Mouse (Mus musculus): ENCODE results near the gene Cgref1. TPM values are rescaled to one million over a fixed set of nuclear protein-coding genes. Genes with fewer than 3 reads are reported as not detected.

Cgref1 gene
- total RNA-seq, 1 experiment, result 14.7 TPM

DNA sequence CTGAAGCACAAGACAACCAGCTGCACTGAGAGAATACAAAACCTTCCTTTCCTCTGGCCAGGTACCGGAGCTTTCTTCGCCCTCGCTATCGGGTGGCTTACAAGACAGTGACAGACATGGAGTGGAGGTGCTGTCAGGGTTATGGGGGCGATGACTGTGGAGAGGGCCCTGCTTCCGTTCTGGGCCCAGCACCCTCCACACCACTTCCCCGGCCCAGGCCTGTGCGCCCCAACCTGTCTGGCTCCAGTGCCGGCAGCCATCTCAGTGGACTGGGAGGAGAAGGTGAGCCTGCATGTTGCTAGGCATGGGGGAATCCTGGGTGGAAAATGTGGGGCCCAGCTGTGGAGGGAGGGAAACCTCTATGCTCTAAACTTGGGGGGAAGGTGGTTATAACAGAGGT is 29.9 kb downstream of the Cgref1 start:
- Histone ChIP-seq H3K4me1 (ENCODE audit: control insufficient read depth in 2 of 2, insufficient read depth in 2 of 2, low read length in 2 of 2, poor library complexity in 1 of 2) (peaks cover 6 to 46% of the 10 kb centered on the region in 2 experiments), H3K9ac (ENCODE audit: insufficient read depth, low read depth, low read length, poor library complexity, severe bottlenecking) (peak overlapping the region; percentile 17; the same call in 1 of the 2 replicates), H3K4me3 (ENCODE audit: insufficient read depth in 1 of 2, low read depth in 1 of 2, low read length in 2 of 2, poor library complexity in 1 of 2, severe bottlenecking in 1 of 2) (peak overlapping the region in 1 of 2 experiments; percentile 22; a peak in 1 of 4 replicates), H3K36me3 (ENCODE audit: control insufficient read depth, insufficient read depth, low read length, poor library complexity, severe bottlenecking) (no peaks in the 10 kb centered on the region; the same call in 1 of the 2 replicates), H3K27ac (ENCODE audit: insufficient read depth, low read depth, low read length, poor library complexity, severe bottlenecking) (no peak overlapping the region), H3K9me3 (ENCODE audit: control insufficient read depth, insufficient read depth, low read depth, low read length) (no peaks in the 10 kb centered on the region)
- DNase-seq (ENCODE audit: low read depth, low spot score), result no peak
- TF ChIP-seq MAFK (IDR thresholded peaks at IDR 0.05; ENCODE audit: insufficient read depth, low read depth, low read length) (no peak), HCFC1 (IDR thresholded peaks at IDR 0.05; ENCODE audit: borderline replicate concordance, insufficient read depth, low read length) (no peak), ZC3H11A (IDR thresholded peaks at IDR 0.05; ENCODE audit: borderline replicate concordance, low read depth, low read length) (no peak), CHD2 (IDR thresholded peaks at IDR 0.05; ENCODE audit: low read depth, low read length) (no peak), ZNF384 (IDR thresholded peaks at IDR 0.05; ENCODE audit: low read depth, low read length) (no peak)
- in situ Hi-C loops (cut with MboI; ENCODE audit: low sequenced_read_pairs in 2 of 2, unreplicated experiment in 2 of 2), result no loop called here

DNA sequence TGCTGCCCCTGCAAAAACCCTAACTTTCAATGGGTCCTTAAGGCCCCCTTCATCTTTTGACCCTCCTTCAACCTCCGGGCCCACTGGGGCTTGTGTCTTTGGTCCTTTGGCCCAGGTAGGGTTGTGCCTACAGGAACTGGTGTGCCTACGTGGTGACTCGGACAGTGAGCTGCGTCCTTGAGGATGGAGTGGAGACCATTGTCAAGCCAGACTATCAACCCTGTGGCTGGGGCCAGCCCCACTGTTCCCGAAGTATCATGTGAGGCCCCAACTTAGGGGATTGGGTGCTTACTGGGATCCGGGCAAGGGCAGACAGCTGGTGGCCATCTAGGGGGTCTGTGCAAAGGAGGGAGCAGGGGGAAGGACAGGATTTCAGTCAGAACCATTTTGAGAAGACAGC is 30.5 kb downstream of the Cgref1 start:
- Histone ChIP-seq H3K4me3 (ENCODE audit: insufficient read depth in 1 of 2, low read depth in 1 of 2, low read length in 2 of 2, poor library complexity in 1 of 2, severe bottlenecking in 1 of 2) (no peak overlapping the region), H3K27ac (ENCODE audit: insufficient read depth, low read depth, low read length, poor library complexity, severe bottlenecking) (no peak overlapping the region), H3K36me3 (ENCODE audit: control insufficient read depth, insufficient read depth, low read length, poor library complexity, severe bottlenecking) (no peaks in the 10 kb centered on the region; the same call in 1 of the 2 replicates), H3K9me3 (ENCODE audit: control insufficient read depth, insufficient read depth, low read depth, low read length) (no peaks in the 10 kb centered on the region), H3K4me1 (ENCODE audit: control insufficient read depth in 2 of 2, insufficient read depth in 2 of 2, low read length in 2 of 2, poor library complexity in 1 of 2) (peaks cover 6 to 40% of the 10 kb centered on the region in 2 experiments), H3K9ac (ENCODE audit: insufficient read depth, low read depth, low read length, poor library complexity, severe bottlenecking) (no peak overlapping the region)
- no peak for TF ChIP-seq HCFC1 (IDR thresholded peaks at IDR 0.05; ENCODE audit: borderline replicate concordance, insufficient read depth, low read length)
- TF ChIP-seq ZNF384 (IDR thresholded peaks at IDR 0.05; ENCODE audit: low read depth, low read length), result no peak
- no peak for TF ChIP-seq MAFK (IDR thresholded peaks at IDR 0.05; ENCODE audit: insufficient read depth, low read depth, low read length)
- TF ChIP-seq ZC3H11A (IDR thresholded peaks at IDR 0.05; ENCODE audit: borderline replicate concordance, low read depth, low read length), result no peak
- TF ChIP-seq CHD2 (IDR thresholded peaks at IDR 0.05; ENCODE audit: low read depth, low read length), result no peak
- in situ Hi-C loops (cut with MboI; ENCODE audit: low sequenced_read_pairs in 2 of 2, unreplicated experiment in 2 of 2), result no loop called here
- DNase-seq (ENCODE audit: low read depth, low spot score), result no peak

DNA sequence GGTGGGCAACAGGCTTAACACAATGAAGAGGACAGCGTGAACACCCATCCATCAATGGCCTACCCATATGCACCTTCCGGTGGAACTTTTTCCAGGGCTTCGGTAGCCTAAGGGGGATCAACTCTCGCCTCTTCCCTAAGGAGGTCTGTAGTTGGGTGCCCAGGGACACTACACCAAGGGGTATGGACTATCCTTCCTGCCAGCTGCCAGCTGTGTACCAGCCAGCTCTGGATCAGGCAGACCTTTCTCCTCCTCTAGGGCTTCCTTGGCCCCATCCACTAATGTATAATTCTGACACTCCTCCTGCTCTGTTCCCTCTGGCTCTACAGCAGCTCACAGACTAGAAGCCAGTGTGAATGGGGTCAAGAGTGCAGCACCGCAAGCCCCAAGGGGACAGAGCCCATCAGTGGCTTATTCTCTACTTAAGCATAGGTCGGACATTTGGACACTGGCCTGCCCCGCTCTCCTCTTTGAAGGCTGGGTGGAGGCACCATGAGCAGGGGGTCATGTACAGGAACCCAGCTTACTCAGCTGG is 31.2 kb downstream of the Cgref1 start:
- TF ChIP-seq ZNF384 (IDR thresholded peaks at IDR 0.05; ENCODE audit: low read depth, low read length) (no peak), MAFK (IDR thresholded peaks at IDR 0.05; ENCODE audit: insufficient read depth, low read depth, low read length) (no peak), HCFC1 (IDR thresholded peaks at IDR 0.05; ENCODE audit: borderline replicate concordance, insufficient read depth, low read length) (no peak), ZC3H11A (IDR thresholded peaks at IDR 0.05; ENCODE audit: borderline replicate concordance, low read depth, low read length) (no peak), CHD2 (IDR thresholded peaks at IDR 0.05; ENCODE audit: low read depth, low read length) (no peak)
- no peak overlapping the region for H3K4me3 ChIP-seq (ENCODE audit: insufficient read depth in 1 of 2, low read depth in 1 of 2, low read length in 2 of 2, poor library complexity in 1 of 2, severe bottlenecking in 1 of 2)
- in situ Hi-C loops (cut with MboI; ENCODE audit: low sequenced_read_pairs in 2 of 2, unreplicated experiment in 2 of 2), result no loop called here
- H3K4me1 ChIP-seq (ENCODE audit: control insufficient read depth in 2 of 2, insufficient read depth in 2 of 2, low read length in 2 of 2, poor library complexity in 1 of 2), result peaks cover 9 to 37% of the 10 kb centered on the region in 2 experiments
- no peaks in the 10 kb centered on the region for H3K36me3 ChIP-seq (ENCODE audit: control insufficient read depth, insufficient read depth, low read length, poor library complexity, severe bottlenecking)
- H3K9me3 ChIP-seq (ENCODE audit: control insufficient read depth, insufficient read depth, low read depth, low read length), result no peaks in the 10 kb centered on the region
- no peak overlapping the region for H3K9ac ChIP-seq (ENCODE audit: insufficient read depth, low read depth, low read length, poor library complexity, severe bottlenecking)
- no peak overlapping the region for H3K27ac ChIP-seq (ENCODE audit: insufficient read depth, low read depth, low read length, poor library complexity, severe bottlenecking)
- no peak for DNase-seq (ENCODE audit: low read depth, low spot score)

DNA sequence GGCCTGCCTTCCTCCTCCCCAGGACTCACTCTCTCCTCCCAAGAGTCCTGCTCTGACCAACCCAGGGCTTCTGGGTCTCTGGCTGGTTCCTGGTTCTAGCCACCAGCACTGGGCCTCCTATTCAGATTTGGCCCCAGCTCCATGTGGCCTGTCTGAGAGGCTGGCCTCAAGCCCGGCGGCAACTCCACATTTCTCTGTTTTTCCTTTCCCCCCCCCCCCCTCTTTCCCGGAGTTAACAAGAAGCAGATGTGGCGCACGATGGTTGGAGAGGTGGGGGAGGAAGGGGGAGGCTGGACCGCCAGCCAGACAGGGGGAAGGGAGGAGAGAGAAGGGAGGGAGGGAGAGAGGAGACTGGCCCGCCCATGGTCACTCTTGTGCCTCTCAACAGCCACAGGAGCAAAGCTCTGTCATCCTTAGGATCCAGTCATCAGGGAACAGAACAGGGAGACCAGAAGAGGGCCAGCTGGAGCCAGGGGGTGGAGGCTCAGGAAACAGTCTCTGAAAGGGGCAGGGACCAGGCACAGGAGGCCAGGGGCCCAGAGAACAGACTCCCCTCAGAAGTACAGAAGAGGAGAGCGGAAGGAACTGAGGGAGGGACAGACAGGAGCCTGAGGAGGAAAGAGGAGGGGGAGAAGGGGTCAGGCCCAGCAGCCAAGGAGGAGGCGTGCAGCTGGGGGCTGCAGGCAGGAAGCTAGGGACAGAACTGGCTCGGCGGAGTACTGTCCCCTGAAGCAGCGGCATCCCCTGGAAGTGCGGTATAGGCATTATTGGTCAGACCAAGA is 32.1 kb downstream of the Cgref1 start, which contains the start of gene Emilin1:
Gene Emilin1 (plus strand): TSS at position 343 of the 782 bp plus-strand sequence.
- TF ChIP-seq HCFC1 (IDR thresholded peaks at IDR 0.05; ENCODE audit: borderline replicate concordance, insufficient read depth, low read length), result no peak
- no peak for TF ChIP-seq ZNF384 (IDR thresholded peaks at IDR 0.05; ENCODE audit: low read depth, low read length)
- no peak for TF ChIP-seq CHD2 (IDR thresholded peaks at IDR 0.05; ENCODE audit: low read depth, low read length)
- no peak for TF ChIP-seq ZC3H11A (IDR thresholded peaks at IDR 0.05; ENCODE audit: borderline replicate concordance, low read depth, low read length)
- no peak for TF ChIP-seq MAFK (IDR thresholded peaks at IDR 0.05; ENCODE audit: insufficient read depth, low read depth, low read length)
- no peaks in the 10 kb centered on the region for H3K36me3 ChIP-seq (ENCODE audit: control insufficient read depth, insufficient read depth, low read length, poor library complexity, severe bottlenecking)
- DNase-seq (ENCODE audit: low read depth, low spot score), result no peak
- in situ Hi-C loops (cut with MboI; ENCODE audit: low sequenced_read_pairs in 2 of 2, unreplicated experiment in 2 of 2), result no loop called here
- H3K4me1 ChIP-seq (ENCODE audit: control insufficient read depth in 2 of 2, insufficient read depth in 2 of 2, low read length in 2 of 2, poor library complexity in 1 of 2), result peaks cover 9 to 34% of the 10 kb centered on the region in 2 experiments
- H3K9ac ChIP-seq (ENCODE audit: insufficient read depth, low read depth, low read length, poor library complexity, severe bottlenecking), result peak within 1 kb of the TSS; percentile 45
- no peaks in the 10 kb centered on the region for H3K9me3 ChIP-seq (ENCODE audit: control insufficient read depth, insufficient read depth, low read depth, low read length)
- H3K27ac ChIP-seq (ENCODE audit: insufficient read depth, low read depth, low read length, poor library complexity, severe bottlenecking), result no peak within 1 kb of the TSS
- H3K4me3 ChIP-seq (ENCODE audit: insufficient read depth in 1 of 2, low read depth in 1 of 2, low read length in 2 of 2, poor library complexity in 1 of 2, severe bottlenecking in 1 of 2), result peak within 1 kb of the TSS; percentile 32 to 43
